Mouse (Mus musculus): ENCODE results near the gene Rad21l. TPM values are rescaled to one million over a fixed set of nuclear protein-coding genes. Genes with fewer than 3 reads are reported as not detected.

The Rad21l gene
- polyA plus RNA-seq, 1 experiment from 2014 or later: not detected

DNA sequence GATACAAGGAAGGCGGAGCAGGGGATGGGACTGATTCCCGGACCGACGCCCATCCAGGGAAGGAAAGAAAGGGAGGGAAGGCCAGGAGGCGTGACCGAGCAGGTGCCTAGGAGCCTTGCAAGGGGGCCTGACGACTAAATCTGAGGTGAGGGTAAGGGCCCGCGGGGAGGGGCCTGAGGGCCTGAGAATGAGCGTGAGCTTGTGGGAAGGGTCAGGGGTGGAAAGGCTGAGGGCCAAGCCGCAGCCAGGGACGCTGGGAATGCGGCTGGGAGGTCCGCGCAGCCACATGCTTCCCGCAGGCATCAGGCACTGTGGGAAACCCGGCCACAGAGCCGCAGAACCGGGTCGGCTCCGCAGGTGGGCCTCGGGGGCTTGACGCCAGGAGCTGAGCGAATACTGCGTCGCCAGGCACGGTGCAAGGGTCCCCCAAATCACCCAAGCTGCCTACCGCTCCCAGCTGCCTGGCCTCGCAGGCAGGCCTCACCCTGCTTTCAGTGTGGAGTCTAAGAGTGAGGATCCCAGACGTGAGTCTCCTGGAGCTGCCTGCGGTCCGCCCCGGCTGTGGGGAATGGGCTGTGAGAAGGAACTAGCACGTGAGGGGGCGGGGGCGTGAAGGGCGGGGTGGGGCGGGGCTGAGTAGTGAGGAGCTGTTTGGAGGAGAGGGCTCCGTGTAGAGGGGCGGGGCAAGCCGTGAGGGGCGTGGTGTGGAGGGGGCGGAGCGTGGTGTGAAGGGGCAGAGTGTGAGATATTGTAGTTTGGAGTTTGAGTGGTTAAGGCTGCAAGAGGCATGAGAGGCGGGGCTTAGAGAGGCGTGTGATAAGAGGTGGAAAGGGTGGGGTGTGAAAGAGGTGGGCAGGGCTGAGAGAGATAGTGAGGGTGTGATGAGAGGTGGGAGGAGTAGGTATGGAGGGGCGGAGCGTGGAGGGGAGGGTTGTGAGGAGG is 2.0 kb upstream of the Rad21l start:
- no peak overlapping the region for H3K27ac ChIP-seq
- peaks cover 9% of the 10 kb centered on the region; the same call in 1 of the 2 replicates for H3K9me3 ChIP-seq
- H3K4me3 ChIP-seq: peak overlapping the region; percentile 25
- H3K27me3 ChIP-seq (ENCODE audit: poor library complexity, severe bottlenecking): peaks cover 18% of the 10 kb centered on the region
- no peak for DNase-seq (ENCODE audit: extremely low spot score, low spot score)
- peaks cover 7% of the 10 kb centered on the region for H3K4me1 ChIP-seq
- no peaks in the 10 kb centered on the region for H3K36me3 ChIP-seq (replicated peaks)
- 39% methylated on average over 47 of the region's 48 CpGs for WGBS

DNA sequence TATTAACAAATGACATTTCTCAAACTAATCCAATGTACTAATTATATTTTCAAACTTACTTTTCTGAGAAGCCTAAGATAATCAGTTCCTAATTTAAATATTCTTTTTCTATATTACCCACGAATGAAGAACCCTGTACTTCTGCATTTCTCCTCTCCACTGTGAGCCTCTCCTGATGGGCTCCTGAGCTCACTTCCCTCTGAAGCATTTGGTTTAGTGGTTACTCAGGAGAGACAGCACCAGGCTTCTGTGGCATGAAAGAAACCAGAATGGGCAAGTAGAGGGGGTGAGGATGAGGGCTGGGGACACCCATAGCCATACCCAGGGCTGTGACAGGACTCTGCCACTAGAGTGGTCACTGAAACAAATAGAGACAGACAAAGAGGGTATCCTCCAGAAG is 16.3 kb downstream of the Rad21l start:
- Histone ChIP-seq H3K4me1 (no peaks in the 10 kb centered on the region), H3K27ac (no peak overlapping the region), H3K27me3 (ENCODE audit: poor library complexity, severe bottlenecking) (no peaks in the 10 kb centered on the region), H3K36me3 (replicated peaks) (no peaks in the 10 kb centered on the region), H3K4me3 (no peak overlapping the region), H3K9me3 (no peaks in the 10 kb centered on the region)
- no peak for DNase-seq (ENCODE audit: extremely low spot score, low spot score)
- 80% methylated on average over 1 of the region's 1 CpGs for WGBS

DNA sequence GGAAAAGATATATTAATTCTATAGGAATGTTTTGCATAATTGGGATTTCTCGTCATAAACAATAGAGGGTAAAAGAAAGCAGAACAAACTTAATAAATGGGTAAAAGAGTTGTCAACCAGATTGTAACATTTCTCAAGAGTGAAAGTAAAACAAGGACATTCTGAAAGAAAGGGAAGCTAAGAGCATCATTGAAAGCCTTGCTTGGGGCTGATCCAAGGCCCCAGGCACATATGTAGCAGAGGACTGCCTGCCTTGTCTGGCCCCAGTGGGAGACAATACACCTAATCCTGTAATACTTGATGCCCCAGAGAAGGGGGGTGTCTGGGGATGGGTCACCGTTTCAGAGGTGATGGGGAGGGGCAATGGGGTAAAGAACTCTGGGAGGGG is 32.3 kb downstream of the Rad21l start:
- WGBS: 70% methylated on average over 2 of the region's 2 CpGs

DNA sequence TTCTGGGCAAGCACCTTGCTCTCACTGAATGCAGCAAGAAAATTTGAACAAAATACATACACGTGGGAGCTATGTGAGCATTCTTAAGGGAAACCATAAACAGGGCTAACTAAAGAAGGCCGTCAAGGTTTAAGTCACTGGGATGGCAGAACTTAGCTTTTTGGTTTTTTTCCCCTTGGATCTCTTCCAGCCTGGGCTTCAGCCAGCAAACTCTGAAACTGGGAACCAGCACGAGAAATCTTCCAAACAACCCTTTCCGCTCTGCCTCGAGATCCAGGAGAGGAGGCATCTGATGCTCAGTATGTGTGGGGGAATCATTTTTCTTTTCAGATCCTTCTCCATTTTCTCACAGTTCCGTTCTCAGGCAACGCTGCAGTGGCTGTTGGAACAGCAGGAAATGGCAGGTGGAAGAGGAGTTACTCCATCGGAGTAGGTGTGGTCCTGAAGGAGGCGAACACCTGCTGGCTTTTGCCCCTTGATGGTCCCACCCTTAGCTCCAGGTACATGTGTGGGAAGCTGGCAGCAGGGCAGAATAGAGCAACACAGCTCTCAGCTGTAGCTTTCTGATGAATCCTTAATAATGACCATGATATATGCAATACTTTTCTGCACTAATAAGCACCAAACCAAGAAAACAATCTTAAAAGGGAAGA is 32.8 kb downstream of the Rad21l start:
- no peak overlapping the region for H3K27ac ChIP-seq
- no peaks in the 10 kb centered on the region for H3K36me3 ChIP-seq (replicated peaks)
- no peak overlapping the region for H3K4me3 ChIP-seq
- WGBS: 72% methylated on average over 9 of the region's 9 CpGs
- H3K27me3 ChIP-seq (ENCODE audit: poor library complexity, severe bottlenecking): peaks cover 40% of the 10 kb centered on the region
- DNase-seq (ENCODE audit: extremely low spot score, low spot score): no peak
- H3K9me3 ChIP-seq: no peaks in the 10 kb centered on the region
- H3K4me1 ChIP-seq: peaks cover 18% of the 10 kb centered on the region

More for the DNA sequence above, 32.3 kb downstream of the Rad21l start:
- peaks cover 17% of the 10 kb centered on the region for H3K4me1 ChIP-seq
- H3K27ac ChIP-seq: no peak overlapping the region
- H3K36me3 ChIP-seq (replicated peaks): no peaks in the 10 kb centered on the region
- H3K27me3 ChIP-seq (ENCODE audit: poor library complexity, severe bottlenecking): peaks cover 35% of the 10 kb centered on the region
- no peaks in the 10 kb centered on the region for H3K9me3 ChIP-seq
- no peak for DNase-seq (ENCODE audit: extremely low spot score, low spot score)
- no peak overlapping the region for H3K4me3 ChIP-seq

DNA sequence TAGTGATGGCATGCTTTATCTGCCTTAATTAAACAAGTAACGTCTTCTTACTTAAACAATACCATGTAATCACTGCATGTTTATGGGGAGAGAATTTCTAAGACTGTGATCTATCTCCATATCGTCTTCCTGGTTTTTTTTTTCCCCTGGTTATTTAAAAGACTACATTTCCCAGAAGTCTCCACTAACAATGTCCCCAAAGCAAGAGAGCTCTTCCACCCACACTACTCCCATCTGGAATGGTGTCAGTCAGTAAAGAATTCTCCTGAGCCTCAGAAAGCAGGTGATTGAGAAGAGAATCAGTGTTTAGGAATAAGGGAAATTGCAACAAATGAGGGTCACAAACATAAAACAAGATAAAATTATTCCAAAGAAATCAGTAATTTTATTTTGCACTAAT is 33.4 kb downstream of the Rad21l start:
- peaks cover 20% of the 10 kb centered on the region for H3K4me1 ChIP-seq
- DNase-seq (ENCODE audit: extremely low spot score, low spot score): no peak
- no peak overlapping the region for H3K27ac ChIP-seq
- 46% methylated on average over 2 of the region's 2 CpGs for WGBS
- peaks cover 46% of the 10 kb centered on the region for H3K27me3 ChIP-seq (ENCODE audit: poor library complexity, severe bottlenecking)
- H3K9me3 ChIP-seq: no peaks in the 10 kb centered on the region
- no peak overlapping the region for H3K4me3 ChIP-seq
- H3K36me3 ChIP-seq (replicated peaks): no peaks in the 10 kb centered on the region

DNA sequence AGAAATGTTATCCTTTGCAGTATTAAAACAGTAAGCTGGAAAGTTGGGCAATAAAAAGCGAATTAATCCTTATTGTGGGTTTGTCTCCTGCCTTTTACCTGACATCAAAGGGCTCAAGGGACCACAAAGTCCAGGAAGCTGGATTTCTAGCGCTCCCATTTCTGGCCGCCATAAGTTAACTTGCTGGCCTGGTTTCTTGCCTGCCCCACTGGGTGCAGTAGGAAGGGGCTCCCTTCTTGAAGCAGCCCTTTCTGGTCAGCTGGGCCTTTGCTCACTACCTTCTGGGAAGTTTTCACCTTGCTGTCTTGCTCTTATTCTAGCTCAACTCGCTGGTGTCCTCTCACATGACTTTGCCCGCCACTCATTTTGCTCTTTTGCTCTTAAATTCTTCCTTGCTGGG is 35.4 kb downstream of the Rad21l start:
- H3K4me3 ChIP-seq: peak overlapping the region; percentile 61; the same call in 1 of the 2 replicates
- H3K27ac ChIP-seq: no peak overlapping the region
- H3K36me3 ChIP-seq (replicated peaks): no peaks in the 10 kb centered on the region
- H3K4me1 ChIP-seq: peaks cover 20% of the 10 kb centered on the region
- DNase-seq (ENCODE audit: extremely low spot score, low spot score): no peak
- peaks cover 51% of the 10 kb centered on the region for H3K27me3 ChIP-seq (ENCODE audit: poor library complexity, severe bottlenecking)
- 30% methylated on average over 5 of the region's 5 CpGs for WGBS
- H3K9me3 ChIP-seq: no peaks in the 10 kb centered on the region

DNA sequence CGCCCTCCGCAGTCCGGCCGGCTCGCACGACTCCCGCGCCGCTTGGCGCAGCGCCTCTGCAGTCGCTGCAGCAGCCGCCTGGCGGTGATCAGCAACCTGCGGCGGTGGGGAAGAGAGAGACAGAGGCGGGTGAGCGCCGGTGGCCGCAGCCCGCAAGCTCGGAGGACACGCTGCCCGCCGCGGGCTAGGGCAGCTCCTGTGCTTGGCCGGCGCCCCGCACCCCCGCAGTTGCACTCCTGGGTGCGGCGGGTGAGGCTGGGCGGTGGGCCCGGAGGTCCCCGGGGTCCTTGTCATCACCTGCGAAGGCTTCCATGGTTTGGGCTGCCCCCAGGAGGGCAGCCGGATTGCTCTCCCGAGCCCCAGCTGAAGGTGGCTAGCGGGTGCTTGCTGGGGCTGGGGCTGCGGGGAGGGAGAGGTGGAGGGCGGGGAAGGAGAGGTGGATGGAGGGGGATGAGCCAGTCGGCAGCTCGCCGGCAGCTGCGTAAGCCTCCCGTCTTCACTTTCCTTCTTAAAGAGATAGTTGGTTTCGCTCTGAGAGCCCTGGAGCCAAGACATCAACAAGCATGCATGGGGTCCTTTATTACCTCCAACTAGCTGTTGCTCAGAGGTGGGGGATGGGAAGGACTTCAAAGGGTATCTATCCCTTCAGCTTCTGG is 36.0 kb downstream of the Rad21l start, which contains the start of gene Snph:
TSS of gene Snph (minus strand) at position 435 of the 656 bp plus-strand sequence.
- WGBS: under 1% methylated on average over 47 of the region's 47 CpGs
- no peaks in the 10 kb centered on the region for H3K36me3 ChIP-seq (replicated peaks)
- no peaks in the 10 kb centered on the region for H3K9me3 ChIP-seq
- peaks cover 20% of the 10 kb centered on the region for H3K4me1 ChIP-seq
- DNase-seq (ENCODE audit: extremely low spot score, low spot score): peak; percentile 64
- peaks cover 51% of the 10 kb centered on the region for H3K27me3 ChIP-seq (ENCODE audit: poor library complexity, severe bottlenecking)
- H3K4me3 ChIP-seq: peak within 1 kb of the TSS; percentile 61
- H3K27ac ChIP-seq: peak within 1 kb of the TSS; percentile 75

DNA sequence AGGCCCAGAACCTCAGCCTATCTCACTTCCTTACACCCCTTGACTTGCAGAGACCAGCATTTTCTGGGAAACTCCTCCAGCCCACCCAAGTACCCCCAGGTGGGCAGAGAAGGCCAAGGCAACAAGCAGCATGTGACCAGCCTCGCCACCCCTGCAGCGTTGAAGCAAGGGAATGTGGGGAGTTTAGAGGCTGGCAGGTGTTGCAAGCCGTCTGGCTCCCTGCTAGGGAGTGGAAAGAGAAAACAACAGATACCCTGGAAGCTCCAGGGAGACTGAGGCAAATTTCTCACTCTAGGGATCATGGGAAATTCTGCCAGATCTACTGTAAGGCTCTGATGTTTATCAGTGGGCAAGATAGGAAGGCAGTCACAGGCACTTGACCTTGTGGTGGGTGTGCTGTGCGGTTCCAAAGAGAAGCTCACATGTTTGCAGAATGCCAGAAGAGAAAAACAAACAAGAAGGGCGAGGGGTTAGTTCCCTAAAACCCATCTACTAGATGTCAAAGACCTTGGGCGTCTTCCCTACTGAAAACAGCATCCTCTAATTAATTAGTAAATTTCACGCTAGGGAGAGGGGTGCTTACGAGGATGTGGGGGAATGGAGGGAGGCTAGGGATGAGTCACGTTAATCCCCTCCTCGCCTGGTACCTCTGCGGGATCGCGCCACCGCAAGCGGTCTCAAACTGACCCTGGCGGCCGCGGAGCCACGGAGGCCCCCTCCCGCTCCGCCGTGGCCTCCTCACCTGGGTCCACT is 36.8 kb downstream of the Rad21l start:
- H3K9me3 ChIP-seq: no peaks in the 10 kb centered on the region
- DNase-seq (ENCODE audit: extremely low spot score, low spot score): no peak
- H3K36me3 ChIP-seq (replicated peaks): no peaks in the 10 kb centered on the region
- H3K27me3 ChIP-seq (ENCODE audit: poor library complexity, severe bottlenecking): peaks cover 51% of the 10 kb centered on the region
- H3K4me3 ChIP-seq: peak overlapping the region; percentile 61
- WGBS: 2% methylated on average over 22 of the region's 22 CpGs
- H3K27ac ChIP-seq: peak overlapping the region; percentile 75
- peaks cover 20% of the 10 kb centered on the region for H3K4me1 ChIP-seq

DNA sequence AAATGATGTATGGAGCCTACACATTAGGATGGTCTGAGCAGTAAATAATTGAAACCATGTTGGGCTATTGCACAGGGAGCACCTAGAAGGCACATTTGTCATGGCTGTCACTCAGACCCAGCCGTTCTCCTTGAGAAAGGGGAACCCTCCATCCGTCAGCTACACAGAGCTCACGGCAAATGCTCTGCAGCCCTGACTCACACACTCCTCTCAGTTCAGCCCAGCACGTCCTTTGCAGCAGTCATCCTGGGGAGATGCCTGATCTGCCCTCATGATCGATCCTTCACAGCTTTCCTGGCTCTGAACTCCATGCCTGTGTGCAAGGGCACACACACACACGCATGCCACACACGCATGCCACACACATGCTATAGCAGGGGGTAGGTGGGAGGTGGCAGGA is 39.0 kb downstream of the Rad21l start:
- Histone ChIP-seq H3K4me3 (no peak overlapping the region), H3K36me3 (replicated peaks) (no peaks in the 10 kb centered on the region), H3K27me3 (ENCODE audit: poor library complexity, severe bottlenecking) (peaks cover 49% of the 10 kb centered on the region), H3K4me1 (peaks cover 20% of the 10 kb centered on the region), H3K9me3 (no peaks in the 10 kb centered on the region), H3K27ac (no peak overlapping the region)
- 78% methylated on average over 7 of the region's 7 CpGs for WGBS
- DNase-seq (ENCODE audit: extremely low spot score, low spot score): no peak

DNA sequence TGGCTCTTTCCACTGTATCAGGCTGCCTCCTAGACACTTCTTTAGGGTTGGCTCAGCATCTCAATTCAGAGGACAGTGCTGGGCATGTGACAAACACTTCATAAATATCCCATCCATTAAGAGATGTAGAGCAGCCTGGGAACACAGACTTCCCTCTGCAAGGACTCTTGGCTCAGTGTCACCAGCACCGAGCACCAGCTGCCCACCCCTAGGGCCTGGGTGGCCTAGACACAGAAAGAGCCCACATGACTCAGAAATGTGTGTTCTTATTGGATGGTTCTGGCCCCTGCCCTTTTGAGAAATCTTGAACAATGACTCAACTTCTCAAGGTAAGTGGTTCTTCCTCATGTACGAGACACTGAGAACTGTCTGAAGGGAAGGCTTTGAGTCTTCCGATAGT is 40.3 kb downstream of the Rad21l start:
- 86% methylated on average over 3 of the region's 3 CpGs for WGBS
- H3K9me3 ChIP-seq: no peaks in the 10 kb centered on the region
- H3K4me1 ChIP-seq: peaks cover 20% of the 10 kb centered on the region
- peaks cover 36% of the 10 kb centered on the region for H3K27me3 ChIP-seq (ENCODE audit: poor library complexity, severe bottlenecking)
- no peaks in the 10 kb centered on the region for H3K36me3 ChIP-seq (replicated peaks)
- no peak for DNase-seq (ENCODE audit: extremely low spot score, low spot score)
- H3K27ac ChIP-seq: no peak overlapping the region
- no peak overlapping the region for H3K4me3 ChIP-seq

DNA sequence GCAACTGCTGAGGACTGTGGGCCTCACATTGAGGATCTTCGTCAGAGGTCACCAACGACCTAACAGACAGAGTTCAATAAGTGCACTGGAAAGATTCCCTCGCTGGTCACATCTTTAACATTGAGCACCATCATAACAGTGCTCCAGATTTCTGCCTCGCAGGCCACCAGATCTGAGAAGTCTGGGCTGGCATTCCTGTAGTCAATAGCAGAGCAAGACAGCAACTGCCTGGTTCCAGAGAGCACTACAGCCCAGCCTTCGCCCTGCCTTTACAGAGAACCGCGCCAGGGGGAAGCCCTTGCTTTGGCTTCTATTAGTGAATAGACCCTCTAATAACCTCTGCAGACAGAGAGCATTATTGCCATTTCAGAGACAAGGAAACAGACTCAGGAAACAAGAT is 42.0 kb downstream of the Rad21l start:
- DNase-seq (ENCODE audit: extremely low spot score, low spot score): no peak

DNA sequence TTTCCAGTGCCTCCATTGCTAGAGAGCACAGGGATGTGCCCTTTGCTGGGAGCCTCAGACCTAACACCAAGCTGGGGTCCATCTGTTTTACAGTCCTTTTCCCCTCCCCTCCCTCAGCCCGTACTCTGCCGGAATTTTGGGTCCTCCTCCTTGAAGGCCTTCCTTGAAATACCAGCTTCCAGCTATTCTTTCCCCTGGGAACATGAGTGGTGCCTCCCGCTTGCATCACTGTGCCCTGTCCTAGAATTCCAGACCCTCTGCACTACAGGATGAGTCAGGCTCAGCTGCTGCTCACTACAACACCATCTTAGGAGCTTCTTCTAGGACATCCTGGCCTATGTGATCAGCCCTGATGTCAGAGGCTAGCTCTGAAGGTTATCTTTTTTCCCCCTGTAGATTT is 44.6 kb downstream of the Rad21l start:
- H3K9me3 ChIP-seq: no peaks in the 10 kb centered on the region
- no peaks in the 10 kb centered on the region for H3K27me3 ChIP-seq (ENCODE audit: poor library complexity, severe bottlenecking)
- no peak overlapping the region for H3K4me3 ChIP-seq
- no peak overlapping the region for H3K27ac ChIP-seq
- 73% methylated on average over 3 of the region's 3 CpGs for WGBS
- H3K36me3 ChIP-seq (replicated peaks): no peaks in the 10 kb centered on the region
- no peak for DNase-seq (ENCODE audit: extremely low spot score, low spot score)
- H3K4me1 ChIP-seq: peaks cover 5% of the 10 kb centered on the region; the same call in 1 of the 2 replicates

More for the DNA sequence above, 42.0 kb downstream of the Rad21l start:
- Histone ChIP-seq H3K4me1 (peaks cover 4% of the 10 kb centered on the region), H3K36me3 (replicated peaks) (no peaks in the 10 kb centered on the region), H3K27me3 (ENCODE audit: poor library complexity, severe bottlenecking) (peaks cover 19% of the 10 kb centered on the region), H3K9me3 (no peaks in the 10 kb centered on the region), H3K4me3 (no peak overlapping the region), H3K27ac (no peak overlapping the region)
- 90% methylated on average over 7 of the region's 7 CpGs for WGBS
